Mouse (Mus musculus): ENCODE data around the gene Dap.

- TF ChIP-seq POLR2A (IDR thresholded peaks at IDR 0.05; ENCODE audit: borderline replicate concordance, insufficient read depth, low read length) (no peak), CTCF (IDR thresholded peaks at IDR 0.05; ENCODE audit: borderline replicate concordance, insufficient read depth, low read depth, low read length) (no peak)
Observed at GRCm38 (mm10) chr15:31244696-31245445, 20.8 kb downstream of the Dap start.

Measured in cerebellum, adult 2 months (tissue).